Mouse (Mus musculus) kidney, postnatal 4 days (tissue): Measurements from ENCODE around the gene Rnf186.

Experiments
- DNase-seq, 2 experiments: peaks; one replicate each; pipeline ENCODE4 v3.0.0; 2021; ENCODE audit warnings: mixed read lengths in 2 of 2

Rnf186 gene

DNA sequence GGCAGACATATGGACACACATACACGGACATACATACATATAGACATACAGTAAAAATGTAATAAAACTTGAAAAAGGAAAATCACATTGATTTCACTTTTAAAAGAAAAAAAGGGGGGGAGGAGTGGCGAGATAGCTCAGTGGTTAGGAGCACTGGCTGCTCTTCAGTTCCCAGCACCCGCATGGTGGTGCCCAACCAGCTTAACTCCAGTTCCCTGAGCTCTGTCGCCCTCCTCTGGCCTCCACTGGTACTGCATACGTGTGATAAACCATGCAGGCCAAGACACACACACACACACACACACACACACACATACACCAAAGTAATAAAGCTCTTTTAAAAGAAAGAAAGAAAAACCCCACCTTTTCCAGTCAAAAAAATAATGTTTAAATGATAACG, 47.9 kb downstream of the Rnf186 start:
- DNase-seq: peak; percentile 22 to 33
